Comparison of ENCODE assay signal across 8 mouse cellular contexts in genomic region chr9:122805053-122805844, GRCm38 (mm10). TPM values are rescaled to one million over a fixed set of nuclear protein-coding genes. Genes with fewer than 3 reads are reported as not detected.
DNase-seq lines count a peak whose midpoint lies in the region; ATAC-seq lines count a peak whose summit lies in the region.

TSS of gene Tcaim (plus strand) at chr9:122805539.

- 7% methylated on average over 40 of the region's 42 CpGs for WGBS in hindbrain, embryonic 16.5 days
- WGBS in macrophage (ENCODE audit: missing documents): 8% methylated on average over 42 of the region's 42 CpGs

- H3K27ac ChIP-seq in hindbrain, embryonic 16.5 days (ENCODE audit: low read depth, low read length): peak within 1 kb of the TSS; percentile 97
- H3K27ac ChIP-seq in macrophage: peak within 1 kb of the TSS; percentile 37

- H3K79me2 ChIP-seq in macrophage (ENCODE audit: inconsistent target): peaks cover 9% of the 10 kb centered on the region; the same call in 1 of the 2 replicates

- no peaks in the 10 kb centered on the region; the same call in 1 of the 2 replicates for H3K4me1 ChIP-seq in hindbrain, embryonic 16.5 days (ENCODE audit: control insufficient read depth, insufficient read depth, low read depth, low read length)

- peak within 1 kb of the TSS; percentile 95 for H3K9ac ChIP-seq in hindbrain, embryonic 16.5 days (ENCODE audit: low read depth, low read length)

- peak within 1 kb of the TSS; percentile 84 for H3K4me2 ChIP-seq in hindbrain, embryonic 16.5 days (ENCODE audit: low read length)

- H3K27me3 ChIP-seq in hindbrain, embryonic 16.5 days (replicated peaks; ENCODE audit: control insufficient read depth, insufficient read depth, low read length): no peaks in the 10 kb centered on the region

- peaks cover 10% of the 10 kb centered on the region; the same call in 1 of the 2 replicates for H3K36me3 ChIP-seq in hindbrain, embryonic 16.5 days (ENCODE audit: control insufficient read depth, insufficient read depth, low read length)
- H3K36me3 ChIP-seq in macrophage (ENCODE audit: inconsistent target): no peaks in the 10 kb centered on the region

- H3K4me3 ChIP-seq in hindbrain, embryonic 16.5 days (ENCODE audit: low read length): peak within 1 kb of the TSS; percentile 84
- H3K4me3 ChIP-seq in macrophage (ENCODE audit: inconsistent target): peak within 1 kb of the TSS; percentile 52

- DNase-seq in WW6 (ENCODE audit: low read depth, low spot score): peak; percentile 78
- peak; percentile 65 to 90 for DNase-seq in cerebellum, postnatal 4 days (ENCODE audit: low spot score in 2 of 2)
- peak; percentile 93 for DNase-seq in gastrocnemius, adult 18-20 months (ENCODE audit: low spot score)
- peak; percentile 90 to 91 for DNase-seq in left cerebral cortex, adult 18-20 months (ENCODE audit: low spot score in 2 of 2)
- DNase-seq in right cerebral cortex, adult 18-20 months: peak; percentile 93
- DNase-seq in urinary bladder, postnatal 10 days (ENCODE audit: low spot score): peak; percentile 66

- peak; percentile 99 for ATAC-seq in hindbrain, embryonic 16.5 days

- H3K9me3 ChIP-seq in hindbrain, embryonic 16.5 days (ENCODE audit: control insufficient read depth, low read length): no peaks in the 10 kb centered on the region

RNA-seq across cellular contexts. Expression of gene Tcaim, which starts in this region (rescaled TPM):
- 10 to 100 TPM; 23.3 to 25.0 TPM for total RNA-seq in gastrocnemius, adult 18-20 months (2021)
- polyA plus RNA-seq in hindbrain, embryonic 16.5 days (2015; fragmentation: Nextera tagmentation; extraction: Ambion mirVana): 9.3 and 9.8 TPM in 2 replicates
- 10 to 100 TPM; 16.8 to 17.7 TPM for total RNA-seq in left cerebral cortex, adult 18-20 months (2021)
- 10 to 100 TPM in 15 of 26 experiments, 1 to 10 TPM in 11; 2.5 to 24.1 (median 11.7) TPM for total RNA-seq in macrophage (2018; cell fraction: chromatin; rRNA removed)
- total RNA-seq in macrophage (2018; cell fraction: cytosol; rRNA removed): 1 to 10 TPM; 1.5 to 5.6 (median 3.8) TPM
- total RNA-seq in macrophage (2018; cell fraction: nucleus; rRNA removed): 10 to 100 TPM in 9 of 26 experiments, 1 to 10 TPM in 17; 1.3 to 19.4 (median 7.6) TPM
- polyA plus RNA-seq in macrophage (2018): 3.2 to 5.7 TPM (median 4.8 TPM) in 3 replicates

Comparison
In these comparisons a context has a peak if more than half of its experiments do, and no peak if none do; other contexts are left out.
1. Peak in every context shown above with its lines: DNase-seq, ATAC-seq, H3K4me3 ChIP-seq and H3K27ac ChIP-seq.